Mouse (Mus musculus) layer of hippocampus, adult 8-10 months (tissue): ENCODE data around the gene Zdhhc7. TPM values are rescaled to one million over a fixed set of nuclear protein-coding genes. Genes with fewer than 3 reads are reported as not detected.

Experiments used
- DNase-seq, 2 experiments: peaks; one replicate each; pipeline ENCODE4 v3.0.0; 2022; ENCODE audit warnings: low spot score in 2 of 2
- total RNA-seq, 4 experiments: library from RNA; stranded (reverse); gene quantifications; 2 replicates each; pipeline ENCODE4 v1.2.4; 2022

Zdhhc7 gene
- total RNA-seq, 4 experiments from 2014 or later = 28.4 to 37.8 (median 32.3) TPM

- DNase-seq = no peak
Measured at GRCm38 (mm10) chr8:120036578-120036977, 64.7 kb downstream of the Zdhhc7 start.

- no peak for DNase-seq
Measured at GRCm38 (mm10) chr8:120036111-120036510, 65.2 kb downstream of the Zdhhc7 start.

DNA sequence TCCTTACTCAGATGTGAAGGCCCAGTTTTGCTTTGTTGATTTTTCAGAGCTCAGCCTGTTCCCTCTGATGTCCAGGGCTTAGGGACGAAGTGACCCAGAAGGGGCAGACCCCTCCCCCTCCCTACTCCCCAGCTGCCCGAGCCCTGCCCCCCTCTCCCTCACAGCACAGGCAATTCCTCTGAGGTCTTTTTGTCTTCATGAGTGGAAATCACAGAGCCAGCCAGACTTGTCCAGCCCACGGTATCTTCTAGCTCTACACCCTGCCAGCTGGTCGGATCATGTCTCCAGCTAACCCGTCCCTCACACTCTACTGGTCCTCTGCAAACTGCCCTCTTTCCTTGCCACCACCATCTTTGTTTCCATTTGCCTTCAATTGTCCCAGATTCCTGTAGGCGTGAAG, 66.8 kb downstream of the Zdhhc7 start:
- DNase-seq = peak in 1 of 2 experiments; percentile 17

- DNase-seq = no peak
Measured at GRCm38 (mm10) chr8:120032549-120033208, 68.6 kb downstream of the Zdhhc7 start.

Other genes with a start within 250 kb of the Zdhhc7 start
- 1 to 10 TPM; 7.0 to 9.4 (median 7.3) TPM for gene Klhl36, start 239.2 kb downstream of the Zdhhc7 start, total RNA-seq
- gene Usp10, start 191.1 kb downstream of the Zdhhc7 start, total RNA-seq = 10 to 100 TPM; 82.7 to 98.6 (median 89.4) TPM
- 10 to 100 TPM in 1 of 4 experiments, 1 to 10 TPM in 2, under 1 TPM in 1; 0.17 to 15.1 (median 6.6) TPM for gene Gm20388, start 190.6 kb downstream of the Zdhhc7 start, total RNA-seq
- 1 to 10 TPM; 2.2 to 5.2 (median 2.9) TPM for gene Crispld2, start 109.0 kb downstream of the Zdhhc7 start, total RNA-seq
- 100 to 1,000 TPM; 152 to 193 (median 182) TPM for gene 6430548M08Rik, start 12.7 kb upstream of the Zdhhc7 start, total RNA-seq
- gene Fam92b, start 76.0 kb upstream of the Zdhhc7 start, total RNA-seq = 1 to 10 TPM in 1 of 4 experiments, under 1 TPM in 2, not detected in 1; 0.41 to 1.1 (median 0.43) TPM
- 100 to 1,000 TPM; 114 to 136 (median 127) TPM for gene Gse1, start 127.0 kb upstream of the Zdhhc7 start, total RNA-seq